Mouse (Mus musculus) ovary, postnatal 36 days (tissue): ENCODE measurements around the gene Ppp3ca.

Experiments used
- DNase-seq: peaks from one replicate; pipeline ENCODE4 v3.0.0; 2022; ENCODE audit warnings: low spot score, mixed read lengths

Gene Ppp3ca

GRCm38 (mm10) chr3:136862051-136862837 lies 192.3 kb downstream of the Ppp3ca start:
- DNase-seq, result no peak

GRCm38 (mm10) chr3:136863127-136863526 lies 193.2 kb downstream of the Ppp3ca start:
- no peak for DNase-seq

GRCm38 (mm10) chr3:136864306-136864705 lies 194.4 kb downstream of the Ppp3ca start:
- DNase-seq, result no peak

- no peak for DNase-seq
These were observed 195.4 kb downstream of the Ppp3ca start for GRCm38 (mm10) chr3:136865176-136865859.

- no peak for DNase-seq
These were observed 196.2 kb downstream of the Ppp3ca start for GRCm38 (mm10) chr3:136866095-136866494.

GRCm38 (mm10) chr3:136866571-136866970 lies 196.6 kb downstream of the Ppp3ca start:
- no peak for DNase-seq

- no peak for DNase-seq
These were observed 197.4 kb downstream of the Ppp3ca start for GRCm38 (mm10) chr3:136867366-136867765.

GRCm38 (mm10) chr3:136871772-136872532 lies 202.0 kb downstream of the Ppp3ca start:
- DNase-seq, result no peak

GRCm38 (mm10) chr3:136872533-136873095 lies 202.7 kb downstream of the Ppp3ca start:
- DNase-seq, result no peak

- DNase-seq, result no peak
These were observed 204.0 kb downstream of the Ppp3ca start for GRCm38 (mm10) chr3:136873809-136874449.

GRCm38 (mm10) chr3:136874566-136874965 lies 204.6 kb downstream of the Ppp3ca start:
- no peak for DNase-seq

GRCm38 (mm10) chr3:136887741-136888140 lies 217.8 kb downstream of the Ppp3ca start:
- DNase-seq, result no peak

- no peak for DNase-seq
These were observed 222.2 kb downstream of the Ppp3ca start for GRCm38 (mm10) chr3:136892140-136892539.

GRCm38 (mm10) chr3:136893596-136894402 lies 223.9 kb downstream of the Ppp3ca start:
- DNase-seq, result no peak

- DNase-seq, result no peak
These were observed 225.6 kb downstream of the Ppp3ca start for GRCm38 (mm10) chr3:136895498-136895897.

GRCm38 (mm10) chr3:136896276-136896675 lies 226.4 kb downstream of the Ppp3ca start:
- DNase-seq, result no peak

- DNase-seq, result no peak
These were observed 229.8 kb downstream of the Ppp3ca start for GRCm38 (mm10) chr3:136899744-136900143.

GRCm38 (mm10) chr3:136900986-136901385 lies 231.1 kb downstream of the Ppp3ca start:
- no peak for DNase-seq

- DNase-seq, result no peak
These were observed 232.9 kb downstream of the Ppp3ca start for GRCm38 (mm10) chr3:136902776-136903175.

GRCm38 (mm10) chr3:136905577-136905976 lies 235.7 kb downstream of the Ppp3ca start:
- DNase-seq, result no peak

GRCm38 (mm10) chr3:136909534-136909933 lies 239.6 kb downstream of the Ppp3ca start:
- no peak for DNase-seq
